Mouse (Mus musculus): ENCODE measurements around the gene Bnip2.

Gene Bnip2

GRCm38 (mm10) chr9:70048280-70048679 is 59.0 kb downstream of the Bnip2 start:
- DNase-seq (ENCODE audit: low spot score in 2 of 2), result no peak

- no peak for DNase-seq (ENCODE audit: low spot score in 2 of 2)
Observed at GRCm38 (mm10) chr9:70048751-70049415, 59.6 kb downstream of the Bnip2 start.

GRCm38 (mm10) chr9:70049416-70049783 is 60.1 kb downstream of the Bnip2 start:
- DNase-seq (ENCODE audit: low spot score in 2 of 2), result no peak

- no peak for DNase-seq (ENCODE audit: low spot score in 2 of 2)
Observed at GRCm38 (mm10) chr9:70049839-70050238, 60.6 kb downstream of the Bnip2 start.

GRCm38 (mm10) chr9:70052730-70053129 is 63.5 kb downstream of the Bnip2 start:
- DNase-seq (ENCODE audit: low spot score in 2 of 2), result no peak

- DNase-seq (ENCODE audit: low spot score in 2 of 2), result no peak
Observed at GRCm38 (mm10) chr9:70053411-70053810, 64.1 kb downstream of the Bnip2 start.
